Mouse (Mus musculus) frontal cortex, postnatal 10 days (tissue): ENCODE measurements around the gene Gbp7.
"Not testable (repeated sequence)": the region's sequence is repeated elsewhere in the genome, so short reads cannot be mapped to it uniquely, and the experiment has no call there.

Experiments
- DNase-seq, 2 experiments: peaks; one replicate each; pipeline ENCODE4 v3.0.0; 2022; ENCODE audit warnings: low spot score in 2 of 2, mixed read lengths in 1 of 2

Gene Gbp7

GRCm38 (mm10) chr3:142561045-142561646, 31.0 kb downstream of the Gbp7 start:
- no peak for DNase-seq

- DNase-seq, result no peak
Observed at GRCm38 (mm10) chr3:142561666-142562065, 31.5 kb downstream of the Gbp7 start.

- DNase-seq, result not testable (repeated sequence)
Observed at GRCm38 (mm10) chr3:142567490-142567889, 37.3 kb downstream of the Gbp7 start.

- no peak for DNase-seq
Observed at GRCm38 (mm10) chr3:142570738-142571137, 40.6 kb downstream of the Gbp7 start.

GRCm38 (mm10) chr3:142577108-142577507, 47.0 kb downstream of the Gbp7 start:
- DNase-seq, result no peak

GRCm38 (mm10) chr3:142578342-142578741, 48.2 kb downstream of the Gbp7 start:
- no peak for DNase-seq

GRCm38 (mm10) chr3:142583067-142583466, 52.9 kb downstream of the Gbp7 start:
- DNase-seq, result no peak

GRCm38 (mm10) chr3:142587386-142587785, 57.2 kb downstream of the Gbp7 start:
- no peak for DNase-seq

- no peak for DNase-seq
Observed at GRCm38 (mm10) chr3:142588888-142589287, 58.7 kb downstream of the Gbp7 start.

GRCm38 (mm10) chr3:142590431-142591067, 60.4 kb downstream of the Gbp7 start:
- DNase-seq, result no peak

- no peak for DNase-seq
Observed at GRCm38 (mm10) chr3:142594547-142594946, 64.4 kb downstream of the Gbp7 start, which contains the start of gene Gbp2b. Gene Gbp2b (plus strand): TSS chr3:142594847.

- DNase-seq, result no peak
Observed at GRCm38 (mm10) chr3:142597923-142598322, 67.8 kb downstream of the Gbp7 start.
